Mouse (Mus musculus): Measurements from ENCODE around the gene Shb.

DNA sequence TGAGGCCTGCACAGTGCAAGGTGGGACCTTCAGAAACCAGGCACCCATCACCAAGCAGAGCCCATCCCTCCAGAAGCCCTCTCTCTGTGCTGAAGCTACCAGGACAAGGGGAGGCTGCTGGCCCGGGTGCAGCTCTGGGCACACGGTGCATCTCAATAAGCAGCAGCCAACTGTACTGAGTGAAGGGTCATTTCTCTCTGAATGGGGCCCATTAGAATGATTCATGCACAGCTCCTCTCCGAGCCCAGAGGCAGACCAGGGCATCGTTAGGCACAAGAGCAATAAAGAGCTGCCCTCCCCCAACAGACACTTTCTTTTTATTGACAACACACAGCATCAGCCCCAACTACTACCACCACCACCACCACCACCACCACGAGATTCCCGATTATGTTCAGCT is 35.0 kb downstream of the Shb start:
- TF ChIP-seq CTCF (conservative IDR thresholded peaks at IDR 0.05 in 1 of 2, IDR thresholded peaks at IDR 0.05 in 1 of 2; ENCODE audit: low read depth in 2 of 2, low read length in 2 of 2): no peak
- TF ChIP-seq ZKSCAN1 (IDR thresholded peaks at IDR 0.05; ENCODE audit: borderline replicate concordance, low read depth, low read length): no peak
- no peak for TF ChIP-seq POLR2A (IDR thresholded peaks at IDR 0.05; ENCODE audit: low read depth, low read length)
- TF ChIP-seq USF1 (IDR thresholded peaks at IDR 0.05; ENCODE audit: low read depth, low read length): no peak
- TF ChIP-seq ETS1 (conservative IDR thresholded peaks at IDR 0.05; ENCODE audit: low read depth, low read length): no peak
- TF ChIP-seq NELFE (IDR thresholded peaks at IDR 0.05; ENCODE audit: low read depth, low read length): no peak
- no peak for TF ChIP-seq ZMIZ1 (IDR thresholded peaks at IDR 0.05; ENCODE audit: low read depth, low read length)
- no peak for TF ChIP-seq POLR2AphosphoS2 (IDR thresholded peaks at IDR 0.05; ENCODE audit: low read depth, low read length)

All from CH12.LX (cell line).